Mouse (Mus musculus): ENCODE measurements around the gene Adam33. TPM values are rescaled to one million over a fixed set of nuclear protein-coding genes. Genes with fewer than 3 reads are reported as not detected.

Adam33 gene
- polyA plus RNA-seq (2012; rRNA removed) = 5.6 and 16.2 TPM in 2 replicates

DNA sequence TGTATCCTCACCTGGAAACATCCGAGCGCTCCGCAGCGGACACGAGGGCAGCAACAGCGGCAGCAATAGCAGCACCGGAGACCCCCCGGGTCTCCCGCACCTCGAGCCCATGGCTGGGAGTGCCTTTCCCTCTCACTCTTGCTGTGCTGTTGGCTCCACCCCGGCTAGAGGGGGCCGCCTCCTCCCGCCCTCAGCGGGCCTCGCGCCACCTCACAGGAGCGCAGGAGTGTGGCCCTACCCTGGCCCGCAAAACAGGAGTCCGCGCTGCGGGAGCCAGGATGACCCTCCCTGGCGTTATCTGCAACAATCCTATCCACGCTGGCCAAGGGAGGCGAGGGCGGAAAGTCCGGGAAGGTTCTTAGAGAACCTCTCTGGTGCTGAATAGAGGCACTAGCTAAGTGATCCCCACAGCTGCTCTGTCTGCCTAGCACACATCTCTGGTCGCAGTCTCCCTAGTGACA is at the start of gene Adam33:
Gene Adam33, minus strand, starts transcription at position 411 of the 461 bp plus-strand sequence.

DNA sequence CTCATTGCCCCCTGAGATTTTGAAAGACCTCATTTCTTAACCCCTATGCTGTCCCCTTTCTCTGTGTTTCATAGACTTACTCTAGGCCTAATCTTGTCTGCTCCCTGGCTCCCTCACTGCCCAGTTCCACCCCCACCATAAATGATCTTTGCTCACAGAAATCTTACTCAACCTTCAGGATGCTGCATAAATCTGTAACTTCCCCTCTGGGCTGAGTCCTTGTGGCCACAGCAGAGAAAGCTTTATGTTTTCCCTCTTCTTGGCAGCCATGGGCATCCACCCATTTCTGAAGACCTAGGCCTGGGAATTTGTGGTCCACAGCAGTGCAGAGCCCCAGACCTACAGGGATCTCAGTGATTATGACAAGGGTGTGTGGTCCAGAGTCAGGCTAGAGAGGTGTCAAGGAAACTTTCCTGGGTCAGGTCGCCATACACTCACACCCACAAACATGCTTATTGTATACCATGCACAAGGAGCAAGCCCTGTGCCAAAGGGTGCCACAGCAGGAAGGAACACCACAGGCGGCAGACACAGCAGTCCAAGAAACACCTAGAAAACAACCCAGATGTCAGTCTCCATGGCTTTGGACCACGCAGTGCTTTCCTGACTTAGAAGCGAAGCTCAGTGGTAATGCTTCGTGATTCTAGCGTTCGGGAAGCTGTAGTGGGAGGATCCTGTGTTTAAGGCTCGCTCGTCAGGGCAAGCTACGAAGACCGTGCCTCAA is 23.2 kb upstream of the Adam33 start, which contains the start of gene Siglec1:
Gene Siglec1, minus strand, starts transcription at position 99 of the 724 bp plus-strand sequence.

DNA sequence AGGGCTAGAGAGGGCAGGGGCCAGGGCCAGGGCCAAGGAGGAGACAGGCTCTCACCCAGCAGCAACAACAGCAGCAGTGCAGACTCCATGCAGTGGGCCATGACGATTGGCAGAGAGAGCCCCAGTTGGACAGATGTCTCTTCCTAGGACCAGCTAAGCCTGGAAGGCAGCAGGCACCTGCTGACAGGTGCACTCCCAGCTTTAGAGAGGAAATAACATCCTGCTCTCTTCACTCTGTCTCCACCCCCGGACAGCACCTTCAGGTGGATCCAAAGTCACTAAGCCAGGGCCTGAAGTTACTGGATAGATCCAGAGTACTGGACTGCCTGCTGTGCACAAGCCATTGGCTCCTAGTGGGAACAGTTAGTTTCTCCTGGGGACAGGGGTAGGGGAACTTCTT is 20.6 kb downstream of the Adam33 start, which contains the start of gene Gfra4:
Gene Gfra4, minus strand, starts transcription at position 101 of the 400 bp plus-strand sequence.

Other genes starting within 250 kb of the Adam33 start
- 67.6 and 71.0 TPM in 2 replicates for gene 4930402H24Rik, start 157.4 kb downstream of the Adam33 start, polyA plus RNA-seq (2012; rRNA removed)
- 25.7 and 26.7 TPM in 2 replicates for gene Atrn, start 157.3 kb downstream of the Adam33 start, polyA plus RNA-seq (2012; rRNA removed)
- 39.2 and 43.6 TPM in 2 replicates for gene Gfra4, start 20.7 kb downstream of the Adam33 start, polyA plus RNA-seq (2012; rRNA removed)
- 0.53 and 0.72 TPM in 2 replicates for gene Siglec1, start 23.0 kb upstream of the Adam33 start, polyA plus RNA-seq (2012; rRNA removed)
- gene Hspa12b, start 63.5 kb upstream of the Adam33 start, polyA plus RNA-seq (2012; rRNA removed) = 9.1 and 15.7 TPM in 2 replicates
- gene Gm11037, start 69.7 kb upstream of the Adam33 start, polyA plus RNA-seq (2012; rRNA removed) = not detected in 2 replicates
- 100 and 105 TPM in 2 replicates for gene 1700037H04Rik, start 96.3 kb upstream of the Adam33 start, polyA plus RNA-seq (2012; rRNA removed)
- 60.7 and 70.3 TPM in 2 replicates for gene Cenpb, start 116.3 kb upstream of the Adam33 start, polyA plus RNA-seq (2012; rRNA removed)
- gene Cdc25b, start 123.1 kb upstream of the Adam33 start, polyA plus RNA-seq (2012; rRNA removed) = 51.6 and 52.7 TPM in 2 replicates
- 29.3 and 35.6 TPM in 2 replicates for gene Spef1, start 123.5 kb upstream of the Adam33 start, polyA plus RNA-seq (2012; rRNA removed)
- 32.8 and 34.3 TPM in 2 replicates for gene Ap5s1, start 143.3 kb upstream of the Adam33 start, polyA plus RNA-seq (2012; rRNA removed)
- gene Mavs, start 170.2 kb upstream of the Adam33 start, polyA plus RNA-seq (2012; rRNA removed) = 10.2 and 11.9 TPM in 2 replicates
- gene Pank2, start 198.7 kb upstream of the Adam33 start, polyA plus RNA-seq (2012; rRNA removed) = 37.8 and 42.2 TPM in 2 replicates

All from central nervous system, embryonic 14 days (tissue).